Mouse (Mus musculus): ENCODE data around the gene Pigk.
A peak's percentile ranks its signal among the peaks of the same experiment; 100 is the strongest.
"Not testable (repeated sequence)": the region's sequence is repeated elsewhere in the genome, so short reads cannot be mapped to it uniquely, and the experiment has no call there.

Pigk gene

DNA sequence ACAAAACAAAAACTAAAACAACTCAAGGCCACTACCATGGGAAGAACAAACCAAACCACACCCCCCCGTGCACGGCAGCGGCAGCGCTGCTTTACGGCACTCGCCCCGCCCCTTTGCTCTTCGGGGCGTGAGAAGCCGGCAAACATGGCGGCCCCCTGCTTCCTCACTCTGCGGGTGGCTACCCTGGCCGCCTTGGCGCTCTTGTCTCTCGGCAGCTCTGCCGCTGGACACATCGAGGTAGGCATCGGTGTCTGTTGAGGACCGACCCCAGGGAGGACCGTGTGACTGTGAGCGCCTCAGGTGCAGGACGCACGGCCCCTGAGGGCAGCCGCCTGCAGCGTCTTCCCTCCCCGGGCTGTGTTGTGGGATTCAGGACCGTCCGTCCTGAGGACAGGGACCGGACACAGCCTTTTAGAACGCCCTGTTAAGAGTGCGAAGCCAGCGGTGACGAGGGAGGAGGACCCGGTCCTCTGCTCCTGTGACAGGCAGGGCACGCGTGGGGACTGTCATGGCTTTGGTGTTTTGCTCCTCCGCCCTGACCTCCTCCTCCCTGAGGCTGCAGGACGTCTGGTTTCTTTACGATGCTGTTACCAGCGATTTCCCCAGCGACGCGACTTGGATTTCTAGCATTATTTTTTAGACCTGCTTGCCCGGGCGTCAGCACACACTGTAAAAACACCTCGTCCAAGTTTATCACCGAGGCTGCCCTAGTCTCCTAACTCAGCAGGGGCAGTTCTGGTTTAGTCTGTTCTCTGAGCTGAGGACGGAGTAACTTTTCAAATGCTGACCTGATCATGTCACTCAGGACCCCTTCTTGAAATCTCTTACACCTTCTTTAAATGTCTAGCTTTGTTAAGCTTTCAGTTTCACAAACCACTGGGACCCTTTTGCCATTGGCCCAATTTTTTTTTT lies at the start of gene Pigk:
Pigk (plus strand) TSS at position 110 of the 912 bp plus-strand sequence.
- peak; percentile 70 for ATAC-seq (ENCODE audit: insufficient number of reproducible peaks, low FRiP score, low TSS enrichment)

DNA sequence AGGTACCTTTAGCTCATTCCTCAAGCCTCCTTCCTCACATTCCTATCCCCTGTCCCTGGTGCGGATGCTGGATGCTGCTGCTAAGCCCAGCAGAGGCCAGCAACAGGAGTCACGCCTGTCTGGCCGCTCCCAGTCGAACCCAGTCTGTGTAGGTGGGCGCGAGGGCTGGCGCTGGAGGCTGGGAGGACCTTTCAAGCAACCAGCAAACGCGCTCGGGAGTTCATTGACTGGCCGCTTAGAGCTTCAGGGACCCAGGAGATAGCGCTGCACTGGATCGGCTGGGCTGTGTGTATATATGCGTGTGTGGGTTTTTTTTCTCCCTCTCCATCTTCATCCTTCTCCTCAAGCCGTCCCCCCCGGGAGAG lies 46.9 kb upstream of the Pigk start:
- ATAC-seq (ENCODE audit: insufficient number of reproducible peaks, low FRiP score, low TSS enrichment): no peak

DNA sequence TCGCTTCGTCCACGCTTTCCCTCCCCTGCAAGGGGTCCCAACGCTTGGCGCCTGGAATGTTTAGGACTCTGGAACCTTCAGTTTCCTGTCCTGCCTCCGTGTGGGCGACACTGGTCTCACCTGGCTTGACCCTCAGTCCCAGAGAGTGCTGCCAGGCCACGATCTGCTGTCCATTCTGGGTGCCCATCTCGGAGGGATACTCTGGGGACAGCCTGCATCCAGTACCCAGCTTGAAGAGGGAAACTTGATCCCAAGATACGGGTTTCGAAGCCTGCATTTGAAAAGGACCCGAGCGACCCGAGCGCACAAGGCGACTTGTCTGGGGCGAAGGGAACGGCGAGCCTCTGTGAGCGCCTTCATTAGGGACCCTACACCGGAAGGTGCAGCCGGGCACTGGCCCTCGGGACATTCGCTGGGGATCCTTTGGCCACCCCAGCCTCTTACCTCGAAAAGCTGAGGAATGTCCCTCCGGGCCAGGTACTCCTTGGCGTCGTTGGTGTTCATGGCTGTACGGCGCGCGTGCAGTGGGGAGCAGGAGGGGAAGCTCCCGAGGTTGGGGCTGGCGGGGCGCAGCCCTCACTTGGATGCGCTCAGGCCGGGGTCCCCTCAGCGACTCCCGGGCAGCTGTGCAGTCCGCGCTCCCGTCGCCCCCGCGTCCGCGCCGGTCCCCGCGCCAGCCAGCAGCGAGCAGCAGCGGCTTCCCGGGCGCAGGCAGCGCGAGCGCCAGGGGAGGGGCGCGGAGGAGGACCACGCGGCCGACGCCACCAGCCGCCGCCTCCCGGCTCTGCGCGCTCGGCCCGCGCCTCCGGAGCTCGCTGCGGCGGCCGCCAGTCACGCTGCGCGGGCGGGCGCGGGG lies 46.3 kb upstream of the Pigk start:
- ATAC-seq (ENCODE audit: insufficient number of reproducible peaks, low FRiP score, low TSS enrichment): peak; percentile 22; the same call in 1 of the 2 replicates

DNA sequence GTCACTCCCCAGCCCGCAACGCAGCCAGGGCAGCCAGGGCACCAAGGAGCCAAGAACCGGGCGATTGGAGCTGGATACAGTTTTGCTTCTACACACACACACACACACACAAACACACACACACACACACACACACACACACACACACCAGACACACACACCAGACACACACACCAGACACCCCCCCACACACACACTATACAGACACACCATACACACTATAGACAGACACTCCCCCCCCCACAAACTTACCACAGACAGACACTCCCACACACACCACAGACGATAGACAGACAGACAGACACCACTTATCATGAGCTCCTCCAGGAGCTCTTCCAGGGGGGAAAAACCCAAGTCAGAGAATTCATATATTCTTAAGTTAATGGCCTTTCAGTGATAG lies 45.7 kb upstream of the Pigk start, which contains the start of gene Ak5:
Ak5 (minus strand) TSS at position 122 of the 400 bp plus-strand sequence.
- ATAC-seq (ENCODE audit: insufficient number of reproducible peaks, low FRiP score, low TSS enrichment): no peak

DNA sequence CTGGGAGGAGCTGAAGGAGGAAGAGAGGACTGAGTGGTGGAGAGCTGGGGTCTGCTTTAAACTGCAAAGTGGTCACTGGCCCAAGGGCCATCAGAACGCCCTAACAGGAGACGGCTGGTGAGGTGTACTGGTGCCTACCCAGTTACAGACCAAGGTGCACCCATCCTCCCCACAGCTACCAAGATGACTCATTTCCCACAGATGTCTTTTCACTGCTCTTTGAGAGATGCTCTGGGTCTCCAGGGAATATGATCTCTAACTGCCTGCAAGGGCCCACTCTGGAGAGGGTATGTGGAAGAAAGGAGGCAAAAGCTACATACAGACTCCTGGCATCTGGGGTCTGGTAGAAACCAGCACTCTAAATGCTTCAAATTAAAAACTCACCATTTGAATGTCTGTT lies 45.1 kb upstream of the Pigk start:
- no peak for ATAC-seq (ENCODE audit: insufficient number of reproducible peaks, low FRiP score, low TSS enrichment)

DNA sequence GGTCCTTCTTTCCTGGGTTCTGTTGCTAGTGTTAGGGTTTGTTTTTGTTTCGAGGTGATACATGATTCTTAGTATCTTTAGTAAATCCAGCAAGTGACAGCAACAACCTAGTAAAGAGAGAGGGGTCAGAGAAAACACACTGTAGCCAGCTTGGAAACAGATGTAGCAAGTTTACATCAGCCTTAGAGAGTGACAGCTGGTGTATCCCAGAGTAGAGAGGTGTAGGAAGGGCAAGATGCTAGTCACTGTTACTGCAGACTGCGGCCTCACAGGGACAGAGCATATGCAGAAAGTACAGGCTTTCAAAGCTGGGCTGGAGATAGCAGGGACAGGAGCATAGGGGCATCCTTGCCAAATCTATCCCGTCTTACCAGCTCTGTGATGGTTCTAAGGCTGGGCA lies 44.1 kb upstream of the Pigk start:
- ATAC-seq (ENCODE audit: insufficient number of reproducible peaks, low FRiP score, low TSS enrichment): no peak

DNA sequence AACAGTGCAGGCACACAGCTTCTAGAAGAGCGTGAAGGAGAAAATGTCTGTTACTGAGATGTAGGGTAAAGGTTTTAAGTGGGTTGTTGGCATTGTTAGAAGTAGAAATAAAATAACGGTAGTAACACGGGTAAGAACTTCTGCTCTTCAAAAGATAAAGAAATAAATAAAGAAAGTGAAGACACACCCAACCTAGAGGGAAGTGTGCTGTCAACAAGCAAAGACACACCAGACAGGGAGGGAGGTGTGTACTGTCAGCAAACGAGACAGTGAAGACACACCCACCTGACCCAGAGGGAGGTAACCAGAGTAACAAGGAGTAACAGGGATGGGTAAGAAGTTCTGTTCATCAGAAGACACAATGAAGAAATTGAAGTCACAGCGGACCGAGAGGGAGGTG lies 39.2 kb upstream of the Pigk start:
- ATAC-seq (ENCODE audit: insufficient number of reproducible peaks, low FRiP score, low TSS enrichment): no peak

DNA sequence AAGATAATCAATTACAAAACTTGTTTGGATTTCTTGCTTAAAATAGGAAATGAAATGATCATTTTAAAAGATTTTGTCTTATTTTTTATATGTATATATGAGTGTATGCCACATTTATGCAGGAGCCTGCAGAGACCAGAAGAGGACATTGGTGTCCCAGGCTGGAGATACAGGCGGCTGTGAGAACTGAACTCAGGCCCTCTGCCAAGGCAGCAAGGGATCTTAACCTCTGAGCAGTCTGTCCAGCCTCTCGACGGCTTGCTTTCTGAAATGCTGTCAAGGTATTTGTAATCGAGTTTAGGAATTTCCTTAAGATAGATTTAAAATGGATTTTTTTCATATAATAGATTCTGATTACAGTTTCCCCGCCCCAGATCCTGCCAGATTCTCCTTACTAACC lies 25.4 kb upstream of the Pigk start:
- no peak for ATAC-seq (ENCODE audit: insufficient number of reproducible peaks, low FRiP score, low TSS enrichment)

DNA sequence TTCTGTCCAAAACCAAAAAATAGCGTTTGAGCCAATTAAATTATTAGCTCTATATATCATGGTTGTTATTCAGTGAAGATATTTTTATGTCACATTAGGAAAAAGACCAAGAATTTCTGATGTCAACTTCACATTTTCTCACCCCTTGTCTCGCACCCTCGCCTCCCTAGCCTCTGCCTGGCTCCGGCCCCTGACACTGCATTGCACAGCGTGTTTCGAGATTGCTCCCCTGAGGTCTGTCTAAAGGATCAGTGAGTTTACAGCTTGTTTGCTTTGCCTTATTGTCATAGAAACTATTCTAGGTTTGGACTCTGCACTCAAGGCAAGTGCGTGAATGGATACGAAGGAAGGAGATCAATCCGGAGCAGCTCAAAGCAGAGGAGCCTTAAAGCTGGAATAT lies 24.8 kb upstream of the Pigk start:
- no peak for ATAC-seq (ENCODE audit: insufficient number of reproducible peaks, low FRiP score, low TSS enrichment)

DNA sequence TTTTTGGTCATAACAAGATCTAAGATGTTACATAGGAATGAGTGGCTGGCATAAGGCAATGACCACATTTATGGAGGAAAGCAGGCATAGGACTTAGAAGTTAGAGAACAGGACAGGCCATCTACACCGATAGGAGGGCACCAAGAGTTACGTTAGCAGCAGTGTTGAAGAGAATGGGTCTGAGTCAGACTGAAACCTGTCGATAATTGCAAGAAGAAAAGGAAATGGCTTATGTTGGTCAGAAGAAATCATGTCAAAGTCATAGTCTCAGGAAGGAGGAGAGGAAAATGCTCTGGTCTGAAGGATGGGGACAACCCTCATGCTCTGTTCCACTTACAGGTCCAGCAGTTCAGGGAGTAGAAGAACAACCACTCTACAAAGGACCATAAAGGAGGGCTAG lies 18.9 kb upstream of the Pigk start:
- no peak for ATAC-seq (ENCODE audit: insufficient number of reproducible peaks, low FRiP score, low TSS enrichment)

DNA sequence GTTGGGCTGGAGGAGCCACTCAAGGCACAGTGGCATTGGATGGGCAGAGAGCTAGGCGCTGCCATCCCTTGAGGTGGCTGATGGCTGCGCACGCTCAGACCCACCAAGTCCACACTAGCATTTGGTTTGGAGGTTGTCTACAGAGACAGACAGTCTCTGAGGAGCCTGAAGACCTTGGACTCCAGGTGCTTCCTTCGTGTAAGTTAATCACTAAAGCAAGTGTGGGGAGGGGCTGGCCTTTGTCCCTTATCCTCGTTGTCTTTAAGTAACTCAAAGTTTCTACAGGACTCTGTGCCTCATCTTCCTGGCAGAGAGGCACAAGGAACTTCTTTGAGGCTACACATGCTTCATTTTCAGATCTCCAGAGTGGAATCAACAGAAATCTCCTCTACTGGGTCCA lies 15.9 kb upstream of the Pigk start:
- no peak for ATAC-seq (ENCODE audit: insufficient number of reproducible peaks, low FRiP score, low TSS enrichment)

DNA sequence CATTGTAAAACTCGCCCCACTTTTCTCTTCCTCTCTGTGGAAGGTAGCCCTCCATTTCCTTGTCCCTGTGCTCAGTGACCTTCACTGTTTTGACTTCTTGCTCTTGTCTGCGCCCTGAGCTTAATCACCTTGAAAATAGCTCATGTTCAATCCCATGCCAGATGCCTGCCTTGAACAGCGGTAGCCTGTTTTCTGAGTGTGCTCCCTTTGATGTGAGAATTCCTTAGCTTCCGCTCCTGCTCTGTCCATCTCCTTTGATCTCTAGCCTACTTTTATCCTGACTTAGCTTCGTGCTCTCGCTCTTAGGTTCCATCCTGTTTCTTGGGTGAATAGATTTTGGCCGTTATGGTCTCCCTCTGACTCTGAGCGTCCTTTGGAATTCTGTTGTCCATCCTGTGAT lies 14.6 kb upstream of the Pigk start:
- no peak for ATAC-seq (ENCODE audit: insufficient number of reproducible peaks, low FRiP score, low TSS enrichment)

DNA sequence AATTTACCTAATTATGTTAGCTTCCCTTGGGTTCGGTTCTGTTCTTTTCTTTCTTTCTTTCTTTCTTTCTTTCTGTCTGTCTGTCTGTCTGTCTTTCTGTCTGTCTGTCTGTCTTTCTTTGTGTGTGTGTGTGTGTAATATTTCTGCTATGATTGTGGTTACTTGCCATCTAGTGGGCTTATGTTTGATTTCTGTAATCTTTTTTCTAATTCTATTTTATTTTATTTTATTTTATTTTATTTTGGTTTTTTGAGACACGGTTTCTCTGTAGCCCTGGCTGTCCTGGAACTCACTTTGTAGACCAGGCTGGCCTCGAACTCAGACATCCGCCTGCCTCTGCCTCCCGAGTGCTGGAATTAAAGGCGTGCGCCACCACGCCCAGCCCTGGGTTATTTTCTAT lies 12.4 kb upstream of the Pigk start:
- not testable (repeated sequence) for ATAC-seq (ENCODE audit: insufficient number of reproducible peaks, low FRiP score, low TSS enrichment)

DNA sequence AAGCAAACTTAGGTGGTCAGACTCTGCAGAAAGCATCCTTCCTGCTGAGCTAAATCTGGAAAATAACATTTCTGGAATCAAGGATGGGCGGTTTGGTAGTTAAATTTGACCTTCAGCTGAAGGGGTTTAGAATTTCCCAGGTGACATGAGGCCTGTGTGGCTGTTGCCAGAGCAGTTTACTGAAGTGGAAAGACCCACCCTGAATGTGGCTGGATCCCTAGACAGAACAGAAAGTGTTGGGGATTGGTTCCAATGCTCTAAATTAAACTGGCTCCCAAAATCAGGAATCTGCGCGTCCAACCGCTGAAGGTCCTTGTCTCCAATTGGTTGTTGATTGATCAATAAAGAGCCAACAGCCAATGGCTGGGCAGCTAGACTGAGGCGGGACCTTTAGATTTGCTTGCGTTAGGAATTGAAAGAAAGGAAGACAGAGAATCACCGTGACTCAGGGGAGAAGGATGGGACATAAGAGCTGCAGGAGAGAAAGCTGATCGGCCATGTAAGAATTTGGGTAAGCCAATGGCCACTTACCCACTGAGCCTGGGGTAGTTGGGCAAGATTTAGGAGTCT lies 11.5 kb upstream of the Pigk start:
- ATAC-seq (ENCODE audit: insufficient number of reproducible peaks, low FRiP score, low TSS enrichment): no peak

DNA sequence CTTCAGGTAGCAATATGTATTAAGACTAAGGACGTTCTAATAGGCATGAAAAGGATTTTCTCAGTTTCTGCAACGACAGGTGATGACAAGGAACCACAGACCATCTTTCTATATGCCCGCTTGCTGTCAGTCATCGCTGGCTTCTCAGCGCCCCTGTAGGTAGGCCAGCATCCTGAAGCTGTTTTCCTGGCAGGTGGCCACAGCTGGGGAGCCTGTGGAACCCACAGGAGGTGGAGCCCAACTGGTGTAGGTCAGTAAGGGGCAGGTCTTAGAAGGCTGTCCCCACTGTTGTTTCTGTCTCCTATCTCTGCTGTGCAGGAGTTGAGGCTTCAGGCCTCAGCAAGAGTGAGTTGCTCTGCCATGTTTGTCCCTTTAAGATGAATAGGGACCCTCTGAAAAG lies 8.1 kb upstream of the Pigk start:
- ATAC-seq (ENCODE audit: insufficient number of reproducible peaks, low FRiP score, low TSS enrichment): no peak

DNA sequence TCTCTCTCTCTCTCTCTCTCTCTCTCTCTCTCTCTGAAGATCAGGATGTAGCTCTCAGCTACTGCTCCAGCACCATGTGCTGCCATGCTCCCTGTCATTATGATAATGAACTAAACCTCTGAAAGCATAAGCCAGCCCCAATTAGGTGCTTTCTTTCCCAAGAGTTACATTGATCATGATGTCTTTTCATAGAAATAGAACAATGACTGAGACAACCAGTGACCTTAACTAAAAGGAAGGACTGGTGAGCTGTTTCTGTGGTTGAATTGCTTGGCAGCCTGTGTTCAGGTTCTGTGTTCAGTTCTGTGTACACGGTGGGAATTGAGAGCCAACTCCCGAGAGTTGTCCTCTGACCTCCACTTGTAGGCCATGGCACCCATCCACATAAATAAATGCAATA lies 7.0 kb upstream of the Pigk start:
- no peak for ATAC-seq (ENCODE audit: insufficient number of reproducible peaks, low FRiP score, low TSS enrichment)

DNA sequence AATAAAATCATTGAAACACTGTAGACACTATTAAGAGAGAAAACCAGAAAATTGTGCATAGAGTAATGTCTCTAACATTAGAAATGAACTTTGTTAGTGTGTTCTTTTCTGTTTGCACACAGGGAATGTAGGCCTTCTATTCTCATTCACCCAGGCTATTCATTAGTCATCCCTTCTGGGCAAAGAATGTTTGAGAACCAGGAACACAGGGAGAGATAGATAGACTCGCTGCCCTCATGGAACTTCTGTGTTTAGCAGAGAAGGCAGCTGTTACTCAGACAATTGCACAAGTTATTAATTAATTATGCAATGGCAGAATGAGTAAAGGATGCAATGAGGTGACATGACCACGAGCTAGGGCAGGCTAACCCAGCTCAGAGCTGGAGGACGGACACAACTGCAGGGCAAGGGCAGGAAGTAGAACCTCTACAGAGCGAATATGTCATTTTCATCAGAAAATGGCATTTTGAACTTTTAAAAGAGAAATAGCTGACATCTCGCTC lies 6.5 kb upstream of the Pigk start:
- ATAC-seq (ENCODE audit: insufficient number of reproducible peaks, low FRiP score, low TSS enrichment): no peak

DNA sequence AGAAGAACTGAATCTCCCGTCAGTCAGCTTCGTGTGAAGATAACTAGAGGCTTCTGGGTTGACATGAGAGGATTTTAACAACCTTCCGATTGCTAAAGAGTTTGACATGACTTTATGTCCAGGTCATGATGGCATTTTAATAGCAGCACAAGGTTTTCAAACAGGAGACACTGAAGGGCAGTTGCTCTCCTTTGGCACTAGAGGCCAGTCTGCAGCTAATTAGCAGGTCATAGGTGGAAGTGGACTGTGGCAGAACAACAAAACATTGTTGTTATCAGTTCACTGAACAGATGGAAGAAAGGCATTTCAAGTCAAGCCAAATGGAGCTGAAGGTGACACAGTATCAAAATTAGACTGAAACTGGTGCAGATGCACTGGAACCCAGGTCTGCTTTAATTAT lies 4.0 kb upstream of the Pigk start:
- no peak for ATAC-seq (ENCODE audit: insufficient number of reproducible peaks, low FRiP score, low TSS enrichment)

DNA sequence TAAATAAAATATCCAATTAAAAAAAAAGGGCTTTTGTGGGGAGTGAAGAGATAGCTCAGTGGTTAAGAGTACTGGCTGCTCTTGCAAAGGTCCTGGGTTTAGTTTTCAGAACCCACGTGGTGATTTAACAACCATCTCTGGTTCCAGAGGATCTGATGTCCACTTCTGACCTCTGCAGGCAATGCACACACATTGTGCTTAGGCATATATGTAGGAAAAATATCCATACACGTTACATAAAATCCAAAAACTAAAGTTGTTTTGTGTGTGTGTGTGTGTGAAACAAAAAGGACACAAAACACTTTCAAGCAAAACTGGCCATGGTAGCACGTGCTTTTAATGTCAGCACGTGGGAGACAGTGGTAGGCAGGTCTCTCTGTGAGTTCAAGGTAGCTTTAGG lies 943 bp upstream of the Pigk start:
- no peak for ATAC-seq (ENCODE audit: insufficient number of reproducible peaks, low FRiP score, low TSS enrichment)

DNA sequence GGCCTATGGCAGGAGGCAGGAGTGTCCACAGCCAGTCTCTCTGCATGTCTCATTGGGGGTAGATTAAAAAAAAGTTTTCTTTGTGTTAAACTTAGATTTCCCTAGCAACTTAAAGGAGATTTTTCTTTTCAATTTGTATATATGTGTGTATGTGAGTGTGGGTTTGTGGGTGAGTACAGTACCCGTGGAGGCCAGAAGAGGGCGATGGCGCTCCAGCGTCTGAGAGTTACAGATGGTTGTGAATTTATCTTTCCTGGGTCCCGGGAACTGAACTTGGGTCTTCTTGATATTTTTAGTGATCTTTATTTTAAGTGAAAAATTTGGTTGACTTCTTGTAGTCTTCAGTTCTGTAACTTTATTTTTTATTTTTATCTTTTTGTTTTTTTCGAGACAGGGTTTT lies 7.4 kb downstream of the Pigk start:
- no peak for ATAC-seq (ENCODE audit: insufficient number of reproducible peaks, low FRiP score, low TSS enrichment)

DNA sequence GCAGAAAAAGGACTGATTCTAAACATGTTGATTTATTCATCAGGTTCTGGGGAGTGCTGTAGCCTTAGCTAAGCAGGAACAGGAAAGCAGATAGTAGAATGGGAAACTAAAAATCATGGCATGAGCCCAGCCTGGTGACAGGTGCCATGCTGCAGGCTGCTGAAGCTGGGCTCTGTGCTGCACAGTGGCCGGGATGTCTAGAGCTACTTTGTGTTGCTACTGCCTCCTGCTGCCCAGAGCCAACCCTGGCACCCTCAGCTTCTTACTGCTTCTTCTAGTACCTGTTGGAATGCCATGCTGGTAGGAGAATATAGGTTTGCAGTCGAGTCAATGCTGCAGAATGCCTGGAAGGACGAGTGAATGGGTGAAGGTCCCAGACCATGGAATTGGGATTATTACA lies 8.9 kb downstream of the Pigk start:
- ATAC-seq (ENCODE audit: insufficient number of reproducible peaks, low FRiP score, low TSS enrichment): no peak

All from cerebellum, adult (tissue).